Mouse (Mus musculus) embryonic fibroblast, embryonic 13.5 days (primary cell): Measurements from ENCODE around the gene Defa33. TPM values are rescaled to one million over a fixed set of nuclear protein-coding genes. Genes with fewer than 3 reads are reported as not detected.
"Not testable (repeated sequence)": the region's sequence is repeated elsewhere in the genome, so short reads cannot be mapped to it uniquely, and the experiment has no call there.

Source experiments
- H3K27ac ChIP-seq: 2 replicates; pipeline ENCODE4 v1.5.1; 2012; ENCODE audit warnings: low read length, control low read depth, inconsistent platforms; ENCODE audit not compliant: insufficient read depth
- H3K4me1 ChIP-seq: 2 replicates; pipeline ENCODE4 v1.6.1; 2011; ENCODE audit warnings: low read length; ENCODE audit not compliant: control insufficient read depth, insufficient read depth
- H3K4me3 ChIP-seq: 2 replicates; pipeline ENCODE4 v1.5.1; 2011; ENCODE audit warnings: mild to moderate bottlenecking, control low read depth, low read length; ENCODE audit not compliant: insufficient read depth
- polyA plus RNA-seq: library from polyadenylated mRNA; stranded (reverse); fragments of >200 nt; gene quantifications from 2 replicates; pipeline ENCODE4 v1.2.4, GENCODE M21; 2011; ENCODE audit warnings: low read depth; ENCODE audit not compliant: missing spikeins, insufficient read length

The Defa33 gene
- not detected in 2 replicates for polyA plus RNA-seq

- H3K4me3 ChIP-seq, H3K27ac ChIP-seq, H3K4me1 ChIP-seq: not testable (repeated sequence)
Observed at GRCm38 (mm10) chr8:21391511-21391910, at the start of gene Defa33. Gene Defa33 (plus strand): TSS chr8:21391811.

DNA sequence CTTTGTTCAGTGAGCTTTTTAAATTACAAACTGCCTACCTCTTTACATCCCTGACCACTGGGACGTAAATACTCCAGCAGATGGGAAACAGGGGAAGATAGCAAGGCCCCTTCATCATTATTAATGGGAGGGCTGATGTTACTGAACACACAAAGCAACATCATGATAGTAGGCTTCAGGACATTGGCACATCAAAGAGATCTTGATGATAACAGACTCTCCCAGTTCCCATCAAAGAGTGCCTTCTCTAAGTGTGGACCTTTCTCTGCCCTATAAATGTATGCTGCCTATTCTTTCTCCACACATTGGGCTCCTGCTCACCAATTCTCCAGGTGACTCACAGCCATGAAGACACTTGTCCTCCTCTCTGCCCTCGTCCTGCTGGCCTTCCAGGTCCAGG, 13.4 kb upstream of the Defa33 start, which contains the start of gene Defa2:
TSS of gene Defa2 (plus strand) at position 301 of the 400 bp plus-strand sequence.
- H3K4me1 ChIP-seq, H3K27ac ChIP-seq, H3K4me3 ChIP-seq: not testable (repeated sequence)

- not testable (repeated sequence) for H3K4me1 ChIP-seq
Observed at GRCm38 (mm10) chr8:21427111-21427510, 35.5 kb downstream of the Defa33 start, which contains the start of gene Defa36. Gene Defa36 (plus strand): TSS chr8:21427411.

More at GRCm38 (mm10) chr8:21427111-21427510, 35.5 kb downstream of the Defa33 start, which contains the start of gene Defa36:
- not testable (repeated sequence) for H3K4me3 ChIP-seq, H3K27ac ChIP-seq

Other genes with a start within 250 kb of the Defa33 start
- not detected in 2 replicates for gene Defa22, start 229.5 kb upstream of the Defa33 start, polyA plus RNA-seq
- gene Defa31, start 200.2 kb upstream of the Defa33 start, polyA plus RNA-seq, result not detected in 2 replicates
- gene Gm15293, start 190.2 kb upstream of the Defa33 start, polyA plus RNA-seq, result not detected in 2 replicates
- gene Gm15292, start 142.1 kb upstream of the Defa33 start, polyA plus RNA-seq, result not detected in 2 replicates
- gene Defa27, start 76.3 kb upstream of the Defa33 start, polyA plus RNA-seq, result not detected in 2 replicates
- gene Defa29, start 64.8 kb upstream of the Defa33 start, polyA plus RNA-seq, result not detected in 2 replicates
- not detected in 2 replicates for gene Defa2, start 13.3 kb upstream of the Defa33 start, polyA plus RNA-seq
- not detected in 2 replicates for gene Defa36, start 35.6 kb downstream of the Defa33 start, polyA plus RNA-seq
- not detected in 2 replicates for gene Gm7849, start 64.7 kb downstream of the Defa33 start, polyA plus RNA-seq
- not detected in 2 replicates for gene Defa20, start 117.4 kb downstream of the Defa33 start, polyA plus RNA-seq
- gene Defa32, start 137.2 kb downstream of the Defa33 start, polyA plus RNA-seq, result not detected in 2 replicates
- not detected in 2 replicates for gene Defa37, start 173.6 kb downstream of the Defa33 start, polyA plus RNA-seq
- gene Defa28, start 191.2 kb downstream of the Defa33 start, polyA plus RNA-seq, result not detected in 2 replicates
- gene Gm7861, start 202.7 kb downstream of the Defa33 start, polyA plus RNA-seq, result not detected in 2 replicates
- gene Defa26, start 226.4 kb downstream of the Defa33 start, polyA plus RNA-seq, result not detected in 2 replicates